ENCODE assay signal across 22 mouse cellular contexts in the genomic region with DNA sequence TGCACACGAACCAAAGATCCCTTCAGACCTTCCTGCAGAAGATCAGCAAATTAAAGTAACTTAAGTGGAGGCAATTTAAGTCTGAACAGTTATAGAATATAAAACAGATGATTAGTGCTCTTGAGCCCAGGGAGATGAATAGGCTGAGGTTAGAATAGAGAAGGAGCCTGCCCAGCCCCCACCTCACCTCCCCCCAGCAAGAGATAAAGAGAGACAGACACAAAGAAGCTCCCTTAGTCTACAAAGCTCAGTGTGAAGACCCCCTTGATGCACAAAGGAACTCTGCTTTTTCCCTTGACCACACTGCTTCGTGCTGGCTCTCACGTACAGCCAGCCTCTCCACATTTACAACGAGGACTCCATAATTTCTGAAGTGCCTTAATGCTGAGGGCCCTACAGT.
A peak's percentile ranks its signal among the peaks of the same experiment; 100 is the strongest.
DNase-seq lines count a peak whose midpoint lies in the region; ATAC-seq and TF ChIP-seq lines count a peak whose summit lies in the region.
"Had no signal": no experiment of that assay in that cellular context is flagged by ENCODE, and none has a peak within 500 bp of the region (broad histone marks: within the 10 kb centered on the region; RNA-seq: fewer than 3 reads in every experiment).

No protein-coding gene starts in this region.

- TF ChIP-seq CTCF in midbrain, postnatal 0 days (IDR thresholded peaks at IDR 0.05) = no peak
- no peak for TF ChIP-seq CTCF in intestine, postnatal 0 days (IDR thresholded peaks at IDR 0.05; ENCODE audit: low read depth)

- H3K36me3 ChIP-seq in midbrain, embryonic 10.5 days = no peaks in the 10 kb centered on the region
- no peaks in the 10 kb centered on the region for H3K36me3 ChIP-seq in midbrain, postnatal 0 days (ENCODE audit: insufficient read depth, low read length)
- no peaks in the 10 kb centered on the region for H3K36me3 ChIP-seq in midbrain, embryonic 11.5 days (ENCODE audit: control insufficient read depth, insufficient read depth, low read length)
- no peaks in the 10 kb centered on the region for H3K36me3 ChIP-seq in intestine, postnatal 0 days (ENCODE audit: control insufficient read depth, insufficient read depth)
- H3K36me3 ChIP-seq: heart, embryonic 12.5 days; hindbrain, embryonic 15.5 days; kidney, embryonic 15.5 days had no signal

- H3K9me3 ChIP-seq in midbrain, embryonic 10.5 days (replicated peaks) = peaks cover 8% of the 10 kb centered on the region; the same call in 1 of the 2 replicates
- no peaks in the 10 kb centered on the region for H3K9me3 ChIP-seq in midbrain, postnatal 0 days (ENCODE audit: low read length)
- no peaks in the 10 kb centered on the region for H3K9me3 ChIP-seq in midbrain, embryonic 11.5 days (ENCODE audit: control insufficient read depth, low read length)
- no peaks in the 10 kb centered on the region for H3K9me3 ChIP-seq in intestine, postnatal 0 days (ENCODE audit: control insufficient read depth)
- H3K9me3 ChIP-seq: hindbrain, embryonic 15.5 days; kidney, embryonic 15.5 days had no signal

- no peak for ATAC-seq in midbrain, postnatal 0 days (ENCODE audit: low FRiP score)
- peak; percentile 85 for ATAC-seq in midbrain, embryonic 11.5 days (ENCODE audit: low FRiP score)
- ATAC-seq in erythroid progenitor cell, adult 5-6 weeks (replicated peaks; ENCODE audit: low FRiP score, poor library complexity, severe bottlenecking) = no peak
- no peak for ATAC-seq in megakaryocyte, adult 5-6 weeks (ENCODE audit: poor library complexity, severe bottlenecking)
- no peak for ATAC-seq in intestine, postnatal 0 days
- ATAC-seq: activated CD4-positive, CD25-positive, alpha-beta regulatory T cell, adult 4 months; intestine, embryonic 16.5 days had no signal

- no peak overlapping the region for H3K4me2 ChIP-seq in midbrain, postnatal 0 days (ENCODE audit: low read depth, low read length, poor library complexity, severe bottlenecking)
- H3K4me2 ChIP-seq in midbrain, embryonic 11.5 days = no peak overlapping the region
- H3K4me2 ChIP-seq in intestine, postnatal 0 days (replicated peaks; ENCODE audit: low read depth) = no peak overlapping the region
- H3K4me2 ChIP-seq: heart, embryonic 12.5 days; hindbrain, embryonic 15.5 days; kidney, embryonic 15.5 days had no signal

- H3K27ac ChIP-seq in midbrain, embryonic 10.5 days (replicated peaks) = peak overlapping the region; percentile 77
- no peak overlapping the region for H3K27ac ChIP-seq in midbrain, postnatal 0 days (ENCODE audit: low read depth, low read length)
- H3K27ac ChIP-seq in midbrain, embryonic 11.5 days (ENCODE audit: low read depth, low read length) = peak overlapping the region; percentile 35
- no peak overlapping the region for H3K27ac ChIP-seq in intestine, postnatal 0 days (ENCODE audit: low read depth, low read length)
- H3K27ac ChIP-seq: kidney, embryonic 15.5 days; macrophage had no signal

- no peak overlapping the region for H3K9ac ChIP-seq in midbrain, postnatal 0 days (replicated peaks; ENCODE audit: low read length, poor library complexity, severe bottlenecking)
- no peak overlapping the region for H3K9ac ChIP-seq in midbrain, embryonic 11.5 days (ENCODE audit: low read length)
- no peak overlapping the region for H3K9ac ChIP-seq in intestine, postnatal 0 days (ENCODE audit: low read depth, low read length)
- H3K9ac ChIP-seq: heart, embryonic 12.5 days; hindbrain, embryonic 15.5 days; kidney, embryonic 15.5 days had no signal

- H3K4me3 ChIP-seq in midbrain, embryonic 10.5 days = no peak overlapping the region
- H3K4me3 ChIP-seq in midbrain, postnatal 0 days (ENCODE audit: low read depth, low read length) = no peak overlapping the region
- H3K4me3 ChIP-seq in midbrain, embryonic 11.5 days (ENCODE audit: low read depth, low read length) = no peak overlapping the region
- H3K4me3 ChIP-seq in intestine, postnatal 0 days (ENCODE audit: low read depth, low read length) = no peak overlapping the region
- H3K4me3 ChIP-seq: heart, embryonic 12.5 days; hindbrain, embryonic 15.5 days; kidney, embryonic 15.5 days had no signal

- DNase-seq in embryo, embryonic 10 days (ENCODE audit: low spot score) = peak; percentile 59
- DNase-seq in embryo, embryonic 11 days = no peak
- peak; percentile 19 for DNase-seq in midbrain, embryonic 10.5 days (ENCODE audit: low spot score)
- DNase-seq in midbrain, postnatal 0 days (ENCODE audit: low spot score) = no peak
- DNase-seq in midbrain, embryonic 11.5 days (ENCODE audit: low spot score, missing footprints) = no peak
- DNase-seq: adrenal gland, postnatal 25 days; cerebellum, postnatal 10 days; gastrocnemius, postnatal 25 days; heart, adult 18-20 months; heart, postnatal 10 days; kidney, postnatal 36 days; layer of hippocampus, postnatal 36 days; right cerebral cortex, postnatal 14 days had no signal

- no peaks in the 10 kb centered on the region for H3K27me3 ChIP-seq in midbrain, embryonic 10.5 days (ENCODE audit: low read depth, poor library complexity, severe bottlenecking)
- no peaks in the 10 kb centered on the region for H3K27me3 ChIP-seq in midbrain, postnatal 0 days (ENCODE audit: insufficient read depth, low read length)
- no peaks in the 10 kb centered on the region for H3K27me3 ChIP-seq in midbrain, embryonic 11.5 days (ENCODE audit: control insufficient read depth, insufficient read depth, low read length)
- no peaks in the 10 kb centered on the region for H3K27me3 ChIP-seq in intestine, postnatal 0 days (replicated peaks; ENCODE audit: control insufficient read depth, insufficient read depth, low read length)
- H3K27me3 ChIP-seq: heart, embryonic 12.5 days; hindbrain, embryonic 15.5 days; kidney, embryonic 15.5 days had no signal

- peaks cover 25% of the 10 kb centered on the region for H3K4me1 ChIP-seq in midbrain, embryonic 10.5 days
- H3K4me1 ChIP-seq in midbrain, postnatal 0 days (ENCODE audit: insufficient read depth, low read length) = no peaks in the 10 kb centered on the region
- peaks cover 6% of the 10 kb centered on the region; the same call in 1 of the 2 replicates for H3K4me1 ChIP-seq in midbrain, embryonic 11.5 days (ENCODE audit: control insufficient read depth, insufficient read depth, low read length)
- no peaks in the 10 kb centered on the region for H3K4me1 ChIP-seq in intestine, postnatal 0 days (replicated peaks; ENCODE audit: control insufficient read depth, insufficient read depth, low read length)
- H3K4me1 ChIP-seq: heart, embryonic 12.5 days; hindbrain, embryonic 15.5 days; kidney, embryonic 15.5 days had no signal

- 50% methylated on average over 4 of the region's 4 CpGs for WGBS in midbrain, embryonic 10.5 days
- 37% methylated on average over 4 of the region's 4 CpGs for WGBS in midbrain, postnatal 0 days
- WGBS in midbrain, embryonic 11.5 days = 46% methylated on average over 4 of the region's 4 CpGs
- 73% methylated on average over 4 of the region's 4 CpGs for WGBS in intestine, postnatal 0 days

Comparison
In these comparisons a context has a peak if more than half of its experiments do, and no peak if none do; other contexts are left out.
1. DNase-seq: peak in embryo, embryonic 10 days (single experiment) and midbrain, embryonic 10.5 days (single experiment); none in embryo, embryonic 11 days (single experiment), midbrain, postnatal 0 days (single experiment) and midbrain, embryonic 11.5 days (single experiment).
2. H3K27ac ChIP-seq: peak in midbrain, embryonic 10.5 days (single experiment) and midbrain, embryonic 11.5 days (single experiment); none in midbrain, postnatal 0 days (single experiment) and intestine, postnatal 0 days (single experiment).